Mouse (Mus musculus) embryonic fibroblast, embryonic 13.5 days (primary cell): ENCODE measurements around the gene Bbx.

Experiments
- CTCF ChIP-seq: IDR thresholded peaks from 2 replicates; pipeline ENCODE4 v1.5.1; 2011; ENCODE audit warnings: mild to moderate bottlenecking, control low read depth, low read length, moderate library complexity, borderline replicate concordance; ENCODE audit not compliant: insufficient read depth
- POLR2A ChIP-seq: IDR thresholded peaks from 2 replicates; pipeline ENCODE4 v1.6.1; 2011; ENCODE audit warnings: low read depth, mild to moderate bottlenecking, control low read depth, low read length, moderate library complexity

- no peak for TF ChIP-seq POLR2A
- no peak for TF ChIP-seq CTCF
These were observed 282.6 kb downstream of the Bbx start for GRCm38 (mm10) chr16:50149606-50150005.
